Mouse (Mus musculus): ENCODE results near the gene Sh2d2a. TPM values are rescaled to one million over a fixed set of nuclear protein-coding genes. Genes with fewer than 3 reads are reported as not detected.

The Sh2d2a gene
- total RNA-seq (2012; rRNA removed) (39.2 and 46.6 TPM in 2 replicates), total RNA-seq (2014; rRNA removed) (19.9 and 23.2 TPM in 2 replicates), polyA plus RNA-seq (2012; ENCODE audit: insufficient read length, low read depth) (66.8 and 74.5 TPM in 2 replicates)

DNA sequence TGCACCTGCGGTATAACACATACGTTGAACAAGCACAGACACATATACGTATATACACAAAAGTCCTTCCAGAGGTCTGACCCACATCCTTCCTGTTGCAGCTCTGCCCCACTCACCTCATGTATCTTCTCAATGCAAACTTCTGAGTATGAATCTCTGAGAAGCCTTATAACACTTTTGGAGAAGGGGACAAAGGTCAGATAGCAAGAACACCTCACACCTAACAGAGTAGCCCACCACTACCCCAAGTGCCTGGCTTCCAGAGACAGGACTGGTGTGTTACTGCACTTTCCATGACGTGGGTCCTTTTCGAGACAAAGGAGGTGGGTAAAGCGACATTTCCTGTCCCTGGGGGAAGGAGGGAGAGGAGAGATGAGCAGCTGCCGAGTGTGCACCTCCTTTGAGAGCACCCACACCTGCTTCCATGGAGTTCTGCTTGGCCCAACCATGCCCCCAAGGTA is at the start of gene Sh2d2a:
Sh2d2a (plus strand) TSS at position 106 of the 461 bp plus-strand sequence.
- in situ Hi-C loops (cut with MboI; ENCODE audit: low pct_ligation_motif_present, low pct_unique_long_range_greater_than_20kb, low sequenced_read_pairs) (no loop called here), dilution Hi-C loops (cut with MboI; ENCODE audit: extremely low pct_ligation_motif_present, extremely low pct_unique_long_range_greater_than_20kb, low sequenced_read_pairs) (no loop called here)
- peak within 1 kb of the TSS; percentile 81 for H3K4me2 ChIP-seq (ENCODE audit: insufficient read depth, low read depth, poor library complexity, severe bottlenecking)
- no peaks in the 10 kb centered on the region for H3K27me3 ChIP-seq (replicated peaks)
- H3K4me3 ChIP-seq (replicated peaks in 1 of 3; ENCODE audit: low read depth in 2 of 3, low read length in 2 of 3, poor library complexity in 1 of 3): peak within 1 kb of the TSS; percentile 59 to 86 (median 66)
- 0 out of 2 replicates have a peak, but pooled peaks cover 2% of the 10 kb centered on the region for H3K79me2 ChIP-seq (replicated peaks; ENCODE audit: control insufficient read depth, extremely low read depth, insufficient read depth, poor library complexity, severe bottlenecking)
- H3K4me1 ChIP-seq (ENCODE audit: control insufficient read depth in 1 of 2, insufficient read depth in 2 of 2): peaks cover 7 to 51% of the 10 kb centered on the region in 2 experiments; a peak in 3 of 4 replicates
- peak within 1 kb of the TSS; percentile 65; the same call in 1 of the 2 replicates for H3K27ac ChIP-seq (ENCODE audit: insufficient read depth, low read depth)
- H3K9me3 ChIP-seq (replicated peaks; ENCODE audit: low read length): no peaks in the 10 kb centered on the region
- H3K9ac ChIP-seq (ENCODE audit: insufficient read depth, low read depth): peak within 1 kb of the TSS; percentile 73
- H3K36me3 ChIP-seq (replicated peaks in 1 of 2; ENCODE audit: control insufficient read depth in 1 of 2, insufficient read depth in 1 of 2, low read length in 1 of 2): peaks cover 7 to 25% of the 10 kb centered on the region in 2 experiments
- DNase-seq (ENCODE audit: extremely low read depth): peak; percentile 90
- TF ChIP-seq MEF2A (IDR thresholded peaks at IDR 0.05; ENCODE audit: borderline replicate concordance, low read depth, low read length) (no peak; the same call in 1 of the 2 replicates), TCF12 (IDR thresholded peaks at IDR 0.05; ENCODE audit: low read depth, low read length) (0 out of 2 replicates have a peak, but pooled peaks have one; percentile 44), ELF1 (IDR thresholded peaks at IDR 0.05; ENCODE audit: low read depth, low read length) (0 out of 2 replicates have a peak, but pooled peaks have one; percentile 7), HCFC1 (IDR thresholded peaks at IDR 0.05; ENCODE audit: low read depth, low read length) (no peak), ZKSCAN1 (IDR thresholded peaks at IDR 0.05; ENCODE audit: borderline replicate concordance, low read depth, low read length) (no peak), USF1 (IDR thresholded peaks at IDR 0.05; ENCODE audit: low read depth, low read length) (no peak), BHLHE40 (IDR thresholded peaks at IDR 0.05; ENCODE audit: low read depth, low read length) (no peak), ZNF384 (IDR thresholded peaks at IDR 0.05; ENCODE audit: low read depth, low read length) (no peak), JUND (conservative IDR thresholded peaks at IDR 0.05; ENCODE audit: low read depth, low read length) (no peak), JUN (IDR thresholded peaks at IDR 0.05; ENCODE audit: insufficient read depth, low read depth, low read length) (no peak), PAX5 (IDR thresholded peaks at IDR 0.05; ENCODE audit: low read length) (no peak), NELFE (IDR thresholded peaks at IDR 0.05; ENCODE audit: low read depth, low read length) (no peak; the same call in 1 of the 2 replicates), CHD1 (IDR thresholded peaks at IDR 0.05; ENCODE audit: low read depth, low read length) (no peak), MAZ (IDR thresholded peaks at IDR 0.05; ENCODE audit: low read depth, low read length) (no peak), ETS1 (conservative IDR thresholded peaks at IDR 0.05; ENCODE audit: low read depth, low read length) (peak; percentile 62), MAFK (IDR thresholded peaks at IDR 0.05; ENCODE audit: insufficient replicate concordance, low read length) (no peak), UBTF (IDR thresholded peaks at IDR 0.05; ENCODE audit: low read depth, low read length) (no peak), POLR2A (IDR thresholded peaks at IDR 0.05; ENCODE audit: low read depth, low read length) (peak; percentile 79), ZC3H11A (IDR thresholded peaks at IDR 0.05; ENCODE audit: low read depth, low read length) (no peak), TBP (conservative IDR thresholded peaks at IDR 0.05; ENCODE audit: low read depth, low read length) (peak; percentile 64; the same call in 1 of the 2 replicates), SMC3 (IDR thresholded peaks at IDR 0.05; ENCODE audit: low read depth, low read length) (no peak)

All from CH12.LX (cell line).